Mouse (Mus musculus) right cerebral cortex, postnatal 36 days (tissue): Measurements from ENCODE around the gene Ctf2.
"Not testable (repeated sequence)": the region's sequence is repeated elsewhere in the genome, so short reads cannot be mapped to it uniquely, and the experiment has no call there.

ENCODE experiments used
- DNase-seq, 2 experiments: peaks; one replicate each; pipeline ENCODE4 v3.0.0; 2022; ENCODE audit warnings: low spot score in 2 of 2, mixed read lengths in 1 of 2

Gene Ctf2

DNA sequence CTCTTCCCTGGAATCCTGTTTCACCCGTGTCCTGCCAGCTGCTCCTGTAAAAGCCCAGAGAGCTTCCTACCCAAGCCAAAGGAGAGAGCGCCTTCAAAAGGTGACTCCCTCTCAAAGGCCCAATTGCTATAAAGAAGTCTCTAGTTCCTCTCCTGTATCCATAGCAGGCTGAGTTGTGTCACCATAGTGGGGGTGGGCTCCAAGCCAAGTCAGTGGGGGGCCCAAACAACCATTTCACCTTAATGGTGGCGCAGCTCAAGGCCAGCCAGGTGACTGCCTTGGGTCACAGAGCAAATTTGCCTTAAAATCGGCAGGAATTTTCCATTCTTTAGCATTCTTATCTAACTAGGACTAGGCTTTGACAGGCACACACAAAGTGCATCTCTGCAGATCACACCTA, 17.1 kb downstream of the Ctf2 start:
- DNase-seq: no peak

- DNase-seq: peak; percentile 55
These were observed 19.2 kb downstream of the Ctf2 start, which contains the start of gene Ctf1 for GRCm38 (mm10) chr7:127712461-127713385. Ctf1 (plus strand) TSS chr7:127712736.

DNA sequence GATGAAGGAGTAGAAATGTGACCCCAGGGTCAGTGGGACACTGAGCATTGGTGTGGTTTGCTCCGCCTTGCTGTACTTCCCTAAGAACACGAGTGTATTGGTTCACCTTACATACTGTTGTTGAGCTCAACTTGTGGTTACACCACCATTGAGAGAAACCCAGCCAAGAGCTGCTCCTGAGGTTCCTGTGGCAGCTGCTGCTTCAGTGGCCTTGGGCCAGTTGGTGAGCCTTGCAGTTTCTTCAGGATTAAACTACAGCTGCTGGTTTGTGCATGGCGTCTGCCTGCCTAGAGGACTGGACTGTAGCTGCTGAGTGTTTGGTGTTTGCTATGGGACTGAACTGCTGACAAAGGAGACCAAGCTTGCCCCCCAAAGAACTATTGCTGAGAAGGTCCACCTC, 20.5 kb downstream of the Ctf2 start:
- DNase-seq: no peak

DNA sequence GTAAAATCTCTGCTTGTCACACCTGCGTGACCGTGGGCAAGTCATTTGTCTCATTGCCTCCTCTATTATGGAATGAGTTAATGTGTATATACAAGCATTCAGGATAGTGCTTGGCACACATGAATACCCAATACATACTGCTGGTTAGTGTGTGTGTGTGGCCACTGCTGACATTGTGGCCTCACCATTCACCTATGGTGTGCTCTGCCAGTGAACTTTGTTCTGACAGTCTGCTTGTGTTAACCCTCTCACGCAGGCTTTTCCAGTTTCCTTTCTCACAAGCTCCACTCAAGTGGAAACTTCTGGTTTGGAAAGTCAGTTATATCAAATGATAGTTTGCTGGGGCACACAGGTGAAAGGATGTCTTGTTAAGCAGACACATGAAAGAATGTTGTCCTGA, 20.9 kb downstream of the Ctf2 start:
- no peak for DNase-seq

- DNase-seq: no peak
These were observed 22.5 kb downstream of the Ctf2 start for GRCm38 (mm10) chr7:127709261-127709979.

GRCm38 (mm10) chr7:127708207-127709078, 23.5 kb downstream of the Ctf2 start, which contains the start of gene Bcl7c:
Bcl7c (minus strand) TSS chr7:127708933.
- DNase-seq: peak; percentile 83 to 84

DNA sequence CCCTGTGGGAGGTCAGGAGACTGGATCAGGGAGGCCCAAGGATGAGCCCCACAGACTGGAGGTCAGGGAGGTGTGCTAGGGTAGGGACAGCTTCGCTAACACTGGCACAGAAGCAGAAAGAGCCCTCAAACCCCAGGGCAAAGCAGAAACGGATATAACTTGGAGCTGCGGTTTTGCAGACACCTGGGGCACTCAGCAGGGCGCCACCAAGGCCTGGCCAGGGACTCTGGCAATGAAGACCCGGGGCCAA, 24.1 kb downstream of the Ctf2 start:
- DNase-seq: no peak

DNA sequence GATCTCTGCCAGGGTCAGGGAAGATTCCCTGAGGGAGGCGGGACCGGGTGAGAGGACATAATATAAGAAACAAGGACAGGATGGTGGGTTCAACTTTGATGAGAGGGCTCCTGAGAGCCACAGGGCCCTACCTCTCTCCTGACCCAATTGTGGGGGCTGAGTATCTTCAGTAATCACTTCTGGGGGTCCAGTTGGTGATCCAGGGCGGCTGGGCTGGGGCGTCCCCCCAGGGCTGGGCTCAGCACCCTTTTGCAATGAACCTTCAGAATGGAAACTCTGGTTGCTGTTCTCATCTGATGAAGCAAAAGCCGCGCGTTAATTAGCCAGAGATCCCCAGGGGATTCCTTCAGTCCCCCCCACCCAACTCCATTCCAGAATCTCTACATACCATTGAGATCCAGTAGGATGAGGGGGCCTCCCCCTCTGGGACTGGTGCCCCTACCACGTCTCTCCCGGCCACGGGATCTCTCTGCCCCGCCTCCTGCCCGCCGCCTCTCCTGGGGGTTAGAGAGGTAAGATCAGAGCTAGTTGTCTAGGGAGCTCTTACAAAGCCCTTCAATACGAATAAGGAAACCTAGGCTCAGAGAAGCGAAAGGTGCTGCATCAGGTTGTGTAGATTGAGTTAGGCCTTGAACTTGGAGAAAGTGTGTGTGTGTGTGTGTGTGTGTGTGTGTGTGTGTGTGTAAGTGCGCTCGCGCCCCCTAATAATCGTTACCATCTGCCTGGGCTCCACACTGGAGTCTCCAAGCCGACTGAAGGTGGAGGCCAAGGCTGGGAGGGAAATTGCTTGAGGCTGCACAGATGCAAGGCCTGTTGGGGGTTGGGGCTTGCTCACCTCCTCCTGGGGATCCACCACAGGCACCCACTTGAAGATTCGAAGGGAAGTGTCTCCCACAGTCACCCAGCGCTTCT, 24.7 kb downstream of the Ctf2 start:
- DNase-seq: no peak

DNA sequence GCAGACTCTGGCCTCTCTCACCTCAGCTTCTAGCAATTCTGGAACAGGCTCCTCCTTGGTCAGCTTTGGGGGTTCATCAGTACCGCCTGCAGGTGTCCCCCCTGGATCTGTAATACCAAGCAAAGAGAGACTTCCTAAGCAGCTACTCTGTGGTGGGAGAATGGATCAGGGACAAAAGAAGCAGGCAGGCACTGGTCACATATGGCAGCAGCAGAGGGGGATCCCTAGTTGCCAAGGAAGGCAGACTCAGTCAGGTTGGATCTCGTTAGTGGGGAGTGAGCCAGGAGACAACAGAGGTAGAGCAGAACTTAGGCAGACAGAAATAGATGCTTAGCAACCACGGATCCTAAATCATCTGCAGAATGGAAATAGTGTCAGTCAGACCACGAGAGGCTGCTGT, 26.3 kb downstream of the Ctf2 start:
- no peak for DNase-seq

DNA sequence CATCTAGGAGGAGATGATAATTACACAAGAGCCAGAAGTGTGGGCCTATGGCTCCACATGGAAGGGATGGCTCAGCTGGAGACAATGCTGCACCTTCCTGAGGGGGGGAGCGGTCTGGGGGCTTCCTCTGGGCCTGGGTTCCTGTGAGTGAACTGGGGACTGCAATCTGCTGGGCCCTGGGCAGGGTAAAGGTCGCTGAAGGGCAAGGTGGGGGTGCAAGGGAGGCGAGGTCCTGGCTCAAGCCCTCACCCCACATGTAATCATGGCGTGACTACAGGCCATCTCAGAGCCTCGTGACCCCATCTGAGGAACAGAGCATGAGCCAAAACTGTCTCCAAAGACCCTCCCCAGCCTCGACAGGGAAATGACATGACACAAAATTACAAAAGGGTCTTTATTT, 27.4 kb downstream of the Ctf2 start:
- DNase-seq: no peak

DNA sequence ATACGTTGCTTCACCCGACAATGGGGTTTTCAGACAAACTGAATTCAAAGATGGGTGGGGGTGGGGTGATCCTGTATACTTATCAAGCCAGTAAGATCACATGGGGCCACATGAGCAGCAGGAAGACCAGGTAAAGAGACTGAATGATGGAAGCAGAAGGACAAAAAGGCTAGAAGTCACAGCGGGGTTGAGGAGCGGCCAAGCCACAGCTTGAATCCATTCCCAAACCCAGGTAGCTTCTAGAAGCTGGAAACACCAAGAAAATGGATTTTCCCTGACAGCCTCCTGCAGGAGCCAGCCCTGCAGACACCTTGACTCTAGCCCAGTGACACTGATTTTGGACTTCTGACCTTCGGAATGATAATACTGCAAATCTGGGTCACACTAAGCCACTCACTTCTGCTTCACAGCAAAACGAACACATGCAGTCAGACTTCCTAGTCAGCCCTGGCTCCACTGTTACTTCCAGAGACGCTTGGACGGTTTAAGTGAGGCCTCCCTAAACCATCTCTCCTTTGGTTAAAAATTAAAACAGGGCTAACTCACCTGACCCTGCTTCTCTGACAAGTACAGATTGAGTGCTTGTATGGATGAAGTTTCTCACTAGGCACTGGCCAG, 28.3 kb downstream of the Ctf2 start:
- no peak for DNase-seq

DNA sequence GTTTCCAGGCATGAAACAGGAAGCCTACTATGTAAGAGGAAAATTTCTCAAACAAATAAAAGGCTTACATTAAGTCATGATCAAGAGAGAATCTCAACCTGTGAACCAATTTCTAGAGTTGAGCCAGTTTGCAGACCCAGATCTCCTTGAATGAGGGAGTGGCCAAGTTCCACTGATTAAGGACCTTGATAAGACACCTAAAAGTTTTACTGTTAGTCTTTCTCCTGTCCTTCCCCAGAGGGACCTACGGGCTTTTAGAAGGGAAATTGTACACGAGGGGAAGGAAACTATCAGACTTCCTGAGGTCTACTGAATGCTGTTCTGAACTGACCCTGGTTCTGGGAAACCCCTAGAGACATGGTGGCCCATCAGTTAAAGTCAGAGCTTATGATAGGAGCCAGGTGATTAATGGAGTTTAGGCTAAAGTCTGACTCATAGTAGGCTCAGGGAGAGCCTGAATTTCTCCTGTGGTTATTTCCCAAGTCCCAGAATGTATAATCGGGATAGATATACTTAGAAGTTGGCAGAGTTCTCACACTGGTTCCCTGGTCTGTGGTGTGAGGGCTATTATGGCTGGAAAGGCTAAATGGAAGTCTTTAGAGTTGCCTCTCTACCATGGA, 31.1 kb downstream of the Ctf2 start:
- no peak for DNase-seq

GRCm38 (mm10) chr7:127698986-127699385, 33.0 kb downstream of the Ctf2 start:
- no peak for DNase-seq

DNA sequence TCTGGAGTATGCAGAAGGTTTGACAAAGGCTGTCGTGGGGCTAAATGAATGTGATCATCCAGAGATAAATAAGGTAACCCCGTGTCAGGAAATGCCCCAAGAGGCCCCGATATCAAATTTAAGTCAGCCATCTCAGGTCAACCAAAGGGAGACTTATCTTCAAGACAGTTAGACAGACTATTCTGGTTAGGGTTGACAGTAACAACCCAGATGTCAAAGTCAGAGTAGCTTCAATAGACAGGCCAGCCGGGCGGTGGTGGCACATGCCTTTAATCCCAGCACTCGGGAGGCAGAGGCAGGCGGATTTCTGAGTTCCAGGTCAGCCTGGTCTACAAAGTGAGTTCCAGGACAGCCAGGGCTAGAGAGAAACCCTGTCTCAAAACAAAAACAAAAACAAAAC, 38.2 kb downstream of the Ctf2 start:
- not testable (repeated sequence) for DNase-seq

GRCm38 (mm10) chr7:127693290-127693689, 38.7 kb downstream of the Ctf2 start:
- no peak for DNase-seq

- DNase-seq: no peak
These were observed 40.6 kb downstream of the Ctf2 start for GRCm38 (mm10) chr7:127691221-127691989.

- no peak for DNase-seq
These were observed 42.2 kb downstream of the Ctf2 start for GRCm38 (mm10) chr7:127689626-127690280.

- DNase-seq: no peak
These were observed 43.0 kb downstream of the Ctf2 start for GRCm38 (mm10) chr7:127688935-127689334.
